Mouse (Mus musculus) retina, embryonic 14.5 days (tissue): Measurements from ENCODE around the gene Ccdc171.

Source experiments
- DNase-seq: peaks from one replicate; pipeline ENCODE4 v3.0.0-alpha.2; 2015; ENCODE audit warnings: low spot score

Gene Ccdc171

DNA sequence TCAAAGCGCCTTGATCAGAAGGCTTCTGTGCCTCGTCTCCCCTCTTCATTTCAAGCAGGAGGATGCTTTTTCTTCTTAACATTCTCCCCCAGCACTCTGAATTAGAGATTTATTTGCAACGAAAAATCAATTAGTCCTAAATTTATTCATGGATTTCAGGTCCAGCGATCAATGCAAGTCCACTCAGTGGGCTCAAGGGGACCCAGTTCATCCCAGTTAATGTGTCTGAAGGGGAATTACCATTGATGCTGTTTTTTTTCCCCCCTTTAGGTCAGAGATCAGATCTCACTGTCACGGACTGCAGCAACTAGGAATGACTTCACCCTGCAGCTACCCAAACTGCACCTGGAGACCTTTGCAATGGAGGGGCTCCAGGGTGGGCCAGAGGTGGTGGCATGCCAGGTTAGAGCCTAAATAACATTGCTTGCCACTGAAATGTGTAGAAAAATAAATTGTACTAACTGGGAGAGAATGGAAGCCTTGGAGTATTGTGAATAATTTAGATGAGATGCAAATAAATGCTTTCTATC lies 269.6 kb downstream of the Ccdc171 start:
- no peak for DNase-seq

- no peak for DNase-seq
Observed at GRCm38 (mm10) chr4:83797976-83798375, 272.6 kb downstream of the Ccdc171 start.

GRCm38 (mm10) chr4:83798674-83799430 lies 273.5 kb downstream of the Ccdc171 start:
- no peak for DNase-seq

- no peak for DNase-seq
Observed at GRCm38 (mm10) chr4:83800402-83800801, 275.1 kb downstream of the Ccdc171 start.

- DNase-seq: no peak
Observed at GRCm38 (mm10) chr4:83816925-83817324, 291.6 kb downstream of the Ccdc171 start.

GRCm38 (mm10) chr4:83829718-83830459 lies 304.5 kb downstream of the Ccdc171 start:
- DNase-seq: no peak

DNA sequence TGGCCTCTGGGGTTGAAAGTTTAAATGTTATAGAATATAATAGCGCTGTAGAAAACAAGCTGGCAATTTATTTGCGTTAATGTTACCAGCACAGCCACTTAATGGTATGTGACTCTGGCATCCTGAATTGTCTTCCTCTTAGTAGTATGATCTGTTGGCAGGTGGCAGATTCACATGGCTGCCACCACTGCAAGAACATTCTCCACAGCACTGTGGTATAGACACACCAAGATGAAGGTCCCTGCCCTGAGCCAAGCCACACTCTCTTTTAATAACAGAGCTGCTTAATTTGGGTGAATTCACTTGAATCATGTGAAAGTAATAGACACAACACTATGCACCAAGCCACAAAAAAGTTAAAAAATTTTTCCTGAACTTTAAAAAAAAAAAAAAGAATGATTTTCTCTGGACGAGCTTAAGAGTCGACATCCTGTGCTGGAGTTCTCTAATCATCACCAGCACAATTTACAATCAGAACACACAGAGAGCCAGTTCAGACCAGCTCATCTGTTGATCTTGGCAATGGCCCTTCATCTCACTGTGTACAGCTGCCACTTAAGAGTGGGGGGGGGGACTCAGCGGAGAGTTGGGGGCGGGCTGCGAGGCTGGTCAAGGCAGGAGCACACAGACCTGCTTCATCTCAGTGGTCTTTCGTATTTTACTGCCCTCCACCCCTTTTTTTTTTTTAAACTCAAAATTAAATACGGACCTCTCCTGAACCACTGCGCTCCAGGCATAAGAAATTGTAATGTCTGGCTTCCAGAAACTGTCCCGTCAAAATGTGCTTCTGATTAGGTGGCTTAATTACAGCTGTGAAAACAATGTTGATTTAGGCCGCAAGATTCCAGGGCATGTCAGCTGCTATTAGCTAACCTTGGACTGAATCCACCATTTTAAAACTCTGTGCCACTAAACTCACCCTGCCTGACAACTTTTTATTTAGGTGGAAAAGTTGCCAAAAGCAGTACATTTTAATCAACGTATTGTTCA lies 305.8 kb downstream of the Ccdc171 start:
- DNase-seq: peak; percentile 33

- no peak for DNase-seq
Observed at GRCm38 (mm10) chr4:83839077-83839476, 313.7 kb downstream of the Ccdc171 start.

DNA sequence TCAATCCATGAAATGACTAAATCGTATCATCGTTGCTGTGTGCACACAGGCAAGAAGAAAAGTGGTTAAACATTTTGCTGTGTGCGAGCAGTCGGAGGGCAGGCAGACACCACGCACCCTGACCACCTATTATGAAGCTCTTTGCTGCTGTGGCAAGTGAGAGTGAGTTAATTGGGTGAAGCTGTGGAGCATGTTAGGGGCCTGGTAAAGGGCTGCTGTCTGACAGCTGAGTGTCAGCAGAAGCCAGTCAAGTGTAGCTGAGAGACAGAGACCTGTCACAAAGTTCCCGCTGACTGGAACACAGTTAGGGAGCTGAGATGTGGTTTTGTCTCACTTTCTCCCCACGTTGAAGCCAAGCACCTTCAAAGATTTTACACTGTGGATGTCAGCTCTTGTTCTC lies 321.0 kb downstream of the Ccdc171 start:
- peak; percentile 39 for DNase-seq

GRCm38 (mm10) chr4:83853885-83854284 lies 328.5 kb downstream of the Ccdc171 start:
- DNase-seq: no peak

GRCm38 (mm10) chr4:83861706-83862105 lies 336.4 kb downstream of the Ccdc171 start:
- no peak for DNase-seq

DNA sequence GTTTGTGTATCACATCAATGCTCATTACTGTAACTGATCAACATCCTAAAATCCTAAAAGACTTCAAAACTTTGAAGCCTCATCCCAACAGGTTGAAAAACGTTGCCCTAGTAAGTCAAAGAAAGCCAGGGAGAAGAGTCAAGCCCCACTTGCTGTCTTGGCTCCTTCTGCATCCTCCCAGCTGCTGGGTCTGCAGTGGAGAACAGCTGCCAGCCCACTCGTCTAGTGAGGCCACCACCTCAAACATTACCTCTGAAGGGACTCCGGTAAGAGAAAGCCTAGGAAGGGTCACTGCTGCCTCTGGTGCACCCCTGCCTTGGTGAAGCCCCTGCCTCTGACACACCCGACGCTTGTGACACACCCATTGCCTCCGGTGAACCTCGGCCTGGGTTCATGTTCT lies 336.9 kb downstream of the Ccdc171 start:
- DNase-seq: no peak

- no peak for DNase-seq
Observed at GRCm38 (mm10) chr4:83876600-83876999, 351.3 kb downstream of the Ccdc171 start.

- no peak for DNase-seq
Observed at GRCm38 (mm10) chr4:83878236-83878635, 352.9 kb downstream of the Ccdc171 start.

DNA sequence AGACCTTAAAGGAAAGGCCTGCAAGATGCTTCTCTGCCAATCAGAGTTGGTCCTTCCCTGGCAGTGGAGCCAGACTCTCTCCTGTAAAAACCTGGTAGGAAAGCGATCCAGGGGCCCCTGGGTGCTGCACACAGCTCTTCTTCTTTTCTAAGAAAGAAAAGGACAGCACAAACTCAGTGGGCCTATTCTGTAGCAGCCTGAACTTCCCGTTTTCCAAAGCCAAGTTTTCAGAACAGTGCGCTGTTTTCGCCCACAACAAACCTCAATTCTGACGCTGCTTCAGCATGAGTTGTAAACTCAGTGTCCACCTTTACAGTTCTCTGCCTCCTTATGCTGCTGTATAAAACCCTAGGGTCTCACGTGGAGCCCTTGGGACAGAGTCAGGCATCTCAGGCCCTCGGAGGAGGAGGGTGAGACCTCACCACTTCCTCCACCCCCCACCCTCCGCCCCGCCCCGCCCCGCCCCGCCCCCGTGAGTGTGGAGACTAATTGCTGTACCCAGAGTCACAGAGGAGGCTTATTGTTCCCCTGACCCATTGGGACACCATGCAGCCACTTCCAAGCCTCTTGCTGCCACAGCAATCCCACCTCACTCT lies 363.2 kb downstream of the Ccdc171 start:
- no peak for DNase-seq

GRCm38 (mm10) chr4:83902081-83902645 lies 376.8 kb downstream of the Ccdc171 start:
- no peak for DNase-seq
